Mouse (Mus musculus) bone marrow, adult 2 months (tissue): ENCODE data around the gene Krtap4-8. TPM values are rescaled to one million over a fixed set of nuclear protein-coding genes. Genes with fewer than 3 reads are reported as not detected.

ENCODE experiments used
- H3K27ac ChIP-seq: fragments of 200-500 bp; 2 replicates; pipeline ENCODE4 v1.5.1; 2012; ENCODE audit warnings: low read depth, mild to moderate bottlenecking, control low read depth, inconsistent platforms, low read length; ENCODE audit not compliant: control insufficient read depth, poor library complexity, insufficient read depth
- H3K4me1 ChIP-seq: fragments of 200-500 bp; 2 replicates; pipeline ENCODE4 v1.6.1; 2011; ENCODE audit warnings: low read length; ENCODE audit not compliant: control insufficient read depth, insufficient read depth
- H3K4me3 ChIP-seq: fragments of 200-500 bp; replicated peaks from 2 replicates; pipeline ENCODE3; 2011; ENCODE audit warnings: mild to moderate bottlenecking, low read depth, low read length, control low read depth; ENCODE audit not compliant: control insufficient read depth
- CTCF ChIP-seq: fragments of 200-500 bp; IDR thresholded peaks from 2 replicates; pipeline ENCODE4 v1.5.1; 2011; ENCODE audit warnings: low read length, control low read depth; ENCODE audit not compliant: control insufficient read depth, insufficient read depth
- POLR2A ChIP-seq: fragments of 200-500 bp; IDR thresholded peaks from 2 replicates; pipeline ENCODE4 v1.6.1; 2011; ENCODE audit warnings: low read depth, mild to moderate bottlenecking, control low read depth, low read length, borderline replicate concordance; ENCODE audit not compliant: control insufficient read depth
- whole genome bisulfite sequencing: fragments of 180-500 bp; shearing (Covaris S2); methylation state at CpG from one replicate; pipeline ENCODE4 v1.1.7; 2018; 5-methylcytosine and 5-hydroxymethylcytosine counted together
- polyA plus RNA-seq: library from polyadenylated mRNA; stranded (reverse); fragments of >200 nt; gene quantifications from 2 replicates; pipeline ENCODE4 v1.2.4, GENCODE M21; 2011; ENCODE audit warnings: low replicate concordance; ENCODE audit not compliant: missing spikeins, insufficient read depth, insufficient read length

The Krtap4-8 gene
- polyA plus RNA-seq, 1 experiment = not detected

GRCm38 (mm10) chr11:99758877-99759276 is 21.6 kb downstream of the Krtap4-8 start:
- Histone ChIP-seq H3K4me1 (no peaks in the 10 kb centered on the region), H3K27ac (no peak overlapping the region), H3K4me3 (no peak overlapping the region)
- TF ChIP-seq POLR2A (no peak), CTCF (no peak)
- WGBS = 81% methylated on average over 1 of the region's 1 CpGs

- no peak overlapping the region for H3K4me3 ChIP-seq
- no peaks in the 10 kb centered on the region for H3K4me1 ChIP-seq
- TF ChIP-seq POLR2A (no peak), CTCF (no peak)
- 75% methylated on average over 3 of the region's 3 CpGs for WGBS
- no peak overlapping the region for H3K27ac ChIP-seq
These were observed 36.5 kb downstream of the Krtap4-8 start for GRCm38 (mm10) chr11:99743985-99744384.

GRCm38 (mm10) chr11:99734190-99734589 is 46.3 kb downstream of the Krtap4-8 start, which contains the start of gene Gm14180:
Gm14180 (minus strand) TSS chr11:99734290.
- WGBS = 61% methylated on average over 2 of the region's 2 CpGs
- Histone ChIP-seq H3K4me3 (no peak within 1 kb of the TSS), H3K4me1 (no peaks in the 10 kb centered on the region; the same call in 1 of the 2 replicates), H3K27ac (no peak within 1 kb of the TSS)
- TF ChIP-seq POLR2A (no peak), CTCF (no peak)

Other genes starting within 250 kb of the Krtap4-8 start
- gene Krt40, start 237.5 kb downstream of the Krtap4-8 start, polyA plus RNA-seq = not detected in 2 replicates
- gene Krtap3-3, start 229.8 kb downstream of the Krtap4-8 start, polyA plus RNA-seq = not detected in 2 replicates
- not detected in 2 replicates for gene Krtap3-2, start 223.9 kb downstream of the Krtap4-8 start, polyA plus RNA-seq
- not detected in 2 replicates for gene Gm11939, start 221.2 kb downstream of the Krtap4-8 start, polyA plus RNA-seq
- not detected in 2 replicates for gene Krtap3-1, start 214.1 kb downstream of the Krtap4-8 start, polyA plus RNA-seq
- 1.5 TPM in 1 of 2 replicates, not detected in the other for gene Krtap1-5, start 199.7 kb downstream of the Krtap4-8 start, polyA plus RNA-seq
- gene Krtap1-4, start 197.1 kb downstream of the Krtap4-8 start, polyA plus RNA-seq = not detected in 2 replicates
- gene Krtap1-3, start 189.4 kb downstream of the Krtap4-8 start, polyA plus RNA-seq = not detected in 2 replicates
- not detected in 2 replicates for gene Krtap9-3, start 182.6 kb downstream of the Krtap4-8 start, polyA plus RNA-seq
- not detected in 2 replicates for gene Gm11938, start 177.4 kb downstream of the Krtap4-8 start, polyA plus RNA-seq
- gene Gm11937, start 170.5 kb downstream of the Krtap4-8 start, polyA plus RNA-seq = not detected in 2 replicates
- gene Krtap2-4, start 165.9 kb downstream of the Krtap4-8 start, polyA plus RNA-seq = not detected in 2 replicates
- gene Gm11562, start 160.3 kb downstream of the Krtap4-8 start, polyA plus RNA-seq = not detected in 2 replicates
- gene Krtap4-1, start 152.5 kb downstream of the Krtap4-8 start, polyA plus RNA-seq = not detected in 2 replicates
- not detected in 2 replicates for gene Krtap4-2, start 145.6 kb downstream of the Krtap4-8 start, polyA plus RNA-seq
- gene Krtap4-7, start 136.6 kb downstream of the Krtap4-8 start, polyA plus RNA-seq = not detected in 2 replicates
- not detected in 2 replicates for gene Gm11555, start 130.5 kb downstream of the Krtap4-8 start, polyA plus RNA-seq
- gene Gm11563, start 121.7 kb downstream of the Krtap4-8 start, polyA plus RNA-seq = not detected in 2 replicates
- gene Krtap4-6, start 114.7 kb downstream of the Krtap4-8 start, polyA plus RNA-seq = not detected in 2 replicates
- gene Gm14190, start 90.0 kb downstream of the Krtap4-8 start, polyA plus RNA-seq = not detected in 2 replicates
- gene Gm14180, start 46.4 kb downstream of the Krtap4-8 start, polyA plus RNA-seq = not detected in 2 replicates
- not detected in 2 replicates for gene Gm11595, start 7.8 kb downstream of the Krtap4-8 start, polyA plus RNA-seq
- gene Krtap4-9, start 4.5 kb upstream of the Krtap4-8 start, polyA plus RNA-seq = not detected in 2 replicates
- not detected in 2 replicates for gene Gm11596, start 12.8 kb upstream of the Krtap4-8 start, polyA plus RNA-seq
- gene Gm11569, start 18.2 kb upstream of the Krtap4-8 start, polyA plus RNA-seq = not detected in 2 replicates
- gene Gm11554, start 23.7 kb upstream of the Krtap4-8 start, polyA plus RNA-seq = not detected in 2 replicates
- not detected in 2 replicates for gene Krtap4-13, start 29.2 kb upstream of the Krtap4-8 start, polyA plus RNA-seq
- not detected in 2 replicates for gene Gm11564, start 35.0 kb upstream of the Krtap4-8 start, polyA plus RNA-seq
- gene 2300003K06Rik, start 57.4 kb upstream of the Krtap4-8 start, polyA plus RNA-seq = not detected in 2 replicates
- not detected in 2 replicates for gene Krtap4-16, start 70.9 kb upstream of the Krtap4-8 start, polyA plus RNA-seq
- not detected in 2 replicates for gene Gm11568, start 77.2 kb upstream of the Krtap4-8 start, polyA plus RNA-seq
- gene Gm11559, start 83.8 kb upstream of the Krtap4-8 start, polyA plus RNA-seq = not detected in 2 replicates
- not detected in 2 replicates for gene Krtap9-1, start 92.7 kb upstream of the Krtap4-8 start, polyA plus RNA-seq
- gene Gm11567, start 98.5 kb upstream of the Krtap4-8 start, polyA plus RNA-seq = not detected in 2 replicates
- not detected in 2 replicates for gene Krtap31-1, start 127.2 kb upstream of the Krtap4-8 start, polyA plus RNA-seq
- not detected in 2 replicates for gene Gm11565, start 134.0 kb upstream of the Krtap4-8 start, polyA plus RNA-seq
- not detected in 2 replicates for gene Krtap31-2, start 155.6 kb upstream of the Krtap4-8 start, polyA plus RNA-seq
- gene Krtap9-5, start 167.8 kb upstream of the Krtap4-8 start, polyA plus RNA-seq = not detected in 2 replicates
- not detected in 2 replicates for gene Krtap29-1, start 198.3 kb upstream of the Krtap4-8 start, polyA plus RNA-seq
- not detected in 2 replicates for gene Krtap16-1, start 205.9 kb upstream of the Krtap4-8 start, polyA plus RNA-seq
- not detected in 2 replicates for gene Krtap17-1, start 213.3 kb upstream of the Krtap4-8 start, polyA plus RNA-seq
- gene Krt33a, start 235.5 kb upstream of the Krtap4-8 start, polyA plus RNA-seq = not detected in 2 replicates
- gene Krt33b, start 249.2 kb upstream of the Krtap4-8 start, polyA plus RNA-seq = not detected in 2 replicates